Mouse (Mus musculus) hindbrain, postnatal 0 days (tissue): ENCODE data around the gene Per1. TPM values are rescaled to one million over a fixed set of nuclear protein-coding genes. Genes with fewer than 3 reads are reported as not detected.

Source experiments
- ATAC-seq: fragments of 200-750 bp; cut with Nextera tagmentation; 2 replicates; pipeline ENCODE4 v1.8.0; 2017; ENCODE audit warnings: mild to moderate bottlenecking, moderate TSS enrichment, moderate library complexity
- DNase-seq: peaks from one replicate; pipeline ENCODE4 v3.0.0-alpha.2; 2015; ENCODE audit warnings: low spot score
- H3K27ac ChIP-seq: fragments of 300-500 bp; sonication (generic); 2 replicates; pipeline ENCODE4 v1.5.1; 2014; ENCODE audit warnings: mild to moderate bottlenecking
- H3K27me3 ChIP-seq: fragments of 300-500 bp; sonication (generic); 2 replicates; pipeline ENCODE4 v1.6.1; 2014; ENCODE audit warnings: low read length, mixed read lengths; ENCODE audit not compliant: insufficient read depth
- H3K36me3 ChIP-seq: fragments of 300-500 bp; sonication (generic); 2 replicates; pipeline ENCODE4 v1.6.1; 2014; ENCODE audit warnings: low read length, mixed read lengths; ENCODE audit not compliant: insufficient read depth
- H3K4me1 ChIP-seq: fragments of 300-500 bp; sonication (generic); 2 replicates; pipeline ENCODE4 v1.6.1; 2014; ENCODE audit warnings: antibody characterized with exemption, low read length, mixed read lengths; ENCODE audit not compliant: insufficient read depth
- H3K4me2 ChIP-seq: fragments of 300-500 bp; sonication (generic); 2 replicates; pipeline ENCODE4 v1.6.1; 2014; ENCODE audit warnings: low read depth, mild to moderate bottlenecking, low read length, moderate library complexity, mixed read lengths
- H3K4me3 ChIP-seq: fragments of 300-500 bp; sonication (generic); 2 replicates; pipeline ENCODE4 v1.5.1; 2014; ENCODE audit warnings: low read length
- H3K9ac ChIP-seq: fragments of 300-500 bp; sonication (generic); replicated peaks from 2 replicates; pipeline ENCODE4 v1.6.1; 2014; ENCODE audit warnings: mild to moderate bottlenecking, low read length, moderate library complexity, mixed read lengths
- H3K9me3 ChIP-seq: fragments of 300-500 bp; sonication (generic); 2 replicates; pipeline ENCODE4 v1.6.1; 2016; ENCODE audit warnings: low read length, mixed read lengths
- CTCF ChIP-seq: IDR thresholded peaks from 2 replicates; pipeline ENCODE4 v1.5.1; 2016; ENCODE audit warnings: antibody characterized with exemption, control low read depth, low read depth
- WGBS: fragments of 180-500 bp; shearing (Covaris S2); extraction: QIAGEN DNeasy Blood & Tissue Kit; methylation state at CpG from one replicate; pipeline ENCODE4 v1.1.7; 2014; 5-methylcytosine and 5-hydroxymethylcytosine counted together
- polyA plus RNA-seq: library from polyadenylated mRNA; unstranded; fragments of >200 nt; fragmentation: Nextera tagmentation; extraction: Ambion mirVana; gene quantifications from 2 replicates; pipeline ENCODE4 v1.2.1, GENCODE M21; 2015
- total RNA-seq: library from RNA; depleted of rRNA; stranded (reverse); fragments of >200 nt; gene quantifications from 2 replicates; pipeline ENCODE4 v1.2.3, GENCODE M21; 2014

Gene Per1
- total and polyA plus RNA-seq, 2 experiments from 2014 or later, result 15.9 to 27.1 TPM

DNA sequence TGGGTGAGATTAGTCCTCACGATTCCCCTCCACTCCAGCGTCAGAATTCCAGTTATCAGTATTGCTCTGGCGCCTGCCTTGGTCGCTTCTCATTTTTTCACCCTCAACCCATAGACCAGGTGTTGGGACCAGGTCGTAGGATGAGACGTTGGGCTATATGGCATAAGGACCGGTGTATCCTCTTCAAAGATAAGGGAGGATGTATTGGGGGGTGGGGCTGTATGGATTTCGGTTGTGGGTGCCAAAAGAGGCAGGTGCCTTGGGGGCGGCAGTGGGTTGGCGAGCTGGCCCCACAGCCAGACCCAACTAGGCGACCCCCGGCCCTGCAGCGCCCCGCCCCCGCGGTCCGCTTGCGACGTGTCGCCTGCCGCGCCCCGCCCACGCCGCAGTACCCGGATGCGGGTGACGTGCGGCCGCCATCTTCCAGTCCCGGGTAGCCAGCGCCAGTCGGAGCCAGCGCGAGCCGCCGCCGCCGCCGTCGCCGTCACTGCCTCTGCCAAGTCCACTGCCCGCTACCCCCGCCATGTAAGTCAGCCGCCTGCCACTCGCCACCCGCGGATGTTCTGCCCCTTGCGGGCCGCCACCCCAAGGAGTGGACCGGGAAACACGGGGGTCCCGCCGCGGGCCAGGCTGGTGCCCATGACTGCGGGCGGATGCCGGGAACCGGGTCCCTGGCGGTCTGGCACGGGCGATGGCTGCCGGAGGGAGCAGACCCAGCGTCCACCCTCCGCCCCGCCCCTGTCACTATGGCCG, 6.7 kb upstream of the Per1 start, which contains the start of gene Vamp2:
Vamp2 (plus strand) TSS at position 388 of the 753 bp plus-strand sequence.
- DNase-seq, result peak; percentile 97
- peaks cover 13% of the 10 kb centered on the region for H3K4me1 ChIP-seq
- ATAC-seq, result peak; percentile 91
- H3K9me3 ChIP-seq, result no peaks in the 10 kb centered on the region
- H3K27me3 ChIP-seq, result no peaks in the 10 kb centered on the region
- TF ChIP-seq CTCF, result no peak
- H3K4me2 ChIP-seq, result peak within 1 kb of the TSS; percentile 97
- H3K36me3 ChIP-seq, result peaks cover 6% of the 10 kb centered on the region; the same call in 1 of the 2 replicates
- peak within 1 kb of the TSS; percentile 99 for H3K4me3 ChIP-seq
- H3K27ac ChIP-seq, result peak within 1 kb of the TSS; percentile 99
- under 1% methylated on average over 66 of the region's 67 CpGs for WGBS
- peak within 1 kb of the TSS; percentile 100 for H3K9ac ChIP-seq

DNA sequence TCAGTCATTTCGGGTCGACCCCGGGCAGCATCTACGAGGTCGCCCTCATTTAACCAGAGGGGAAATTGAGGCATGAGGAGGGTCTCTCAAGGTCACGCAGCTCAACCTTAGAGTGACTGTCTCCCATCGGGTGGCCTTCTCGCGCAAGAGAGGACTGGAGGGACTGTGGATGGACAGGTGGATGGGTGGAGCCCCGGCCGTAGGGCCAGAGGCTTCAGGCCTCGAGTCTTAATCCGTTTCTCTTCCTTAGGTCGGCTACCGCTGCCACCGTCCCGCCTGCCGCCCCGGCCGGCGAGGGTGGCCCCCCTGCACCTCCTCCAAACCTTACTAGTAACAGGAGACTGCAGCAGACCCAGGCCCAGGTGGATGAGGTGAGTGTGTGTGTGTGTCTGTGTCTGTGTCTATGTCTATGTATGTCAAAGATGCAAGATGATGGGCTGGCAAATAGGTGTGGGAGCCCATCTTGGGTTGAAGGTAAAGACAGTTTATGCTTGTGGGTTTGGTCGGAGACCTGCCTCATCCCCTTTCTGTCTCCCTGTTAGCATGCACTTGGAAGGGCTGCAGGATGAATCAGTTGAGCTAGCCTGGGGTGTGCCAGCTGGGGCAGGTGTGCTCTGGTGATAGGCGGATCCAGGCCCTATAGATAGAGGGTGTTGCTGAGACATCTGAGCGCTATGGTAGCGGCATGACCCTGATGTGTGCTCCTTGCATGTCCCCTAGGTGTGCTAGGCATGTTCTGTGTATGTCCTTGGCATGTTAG, 6.0 kb upstream of the Per1 start:
- Histone ChIP-seq H3K4me1 (peaks cover 13% of the 10 kb centered on the region), H3K4me2 (peak overlapping the region; percentile 97), H3K27ac (peak overlapping the region; percentile 99), H3K4me3 (peak overlapping the region; percentile 99), H3K9ac (peak overlapping the region; percentile 100), H3K36me3 (peaks cover 6% of the 10 kb centered on the region; the same call in 1 of the 2 replicates), H3K9me3 (no peaks in the 10 kb centered on the region), H3K27me3 (no peaks in the 10 kb centered on the region)
- DNase-seq (no peak), ATAC-seq (0 out of 2 replicates have a peak, but pooled peaks have one; percentile 2)
- 0 out of 2 replicates have a peak, but pooled peaks have one; percentile 5 for TF ChIP-seq CTCF
- WGBS, result 10% methylated on average over 25 of the region's 25 CpGs

DNA sequence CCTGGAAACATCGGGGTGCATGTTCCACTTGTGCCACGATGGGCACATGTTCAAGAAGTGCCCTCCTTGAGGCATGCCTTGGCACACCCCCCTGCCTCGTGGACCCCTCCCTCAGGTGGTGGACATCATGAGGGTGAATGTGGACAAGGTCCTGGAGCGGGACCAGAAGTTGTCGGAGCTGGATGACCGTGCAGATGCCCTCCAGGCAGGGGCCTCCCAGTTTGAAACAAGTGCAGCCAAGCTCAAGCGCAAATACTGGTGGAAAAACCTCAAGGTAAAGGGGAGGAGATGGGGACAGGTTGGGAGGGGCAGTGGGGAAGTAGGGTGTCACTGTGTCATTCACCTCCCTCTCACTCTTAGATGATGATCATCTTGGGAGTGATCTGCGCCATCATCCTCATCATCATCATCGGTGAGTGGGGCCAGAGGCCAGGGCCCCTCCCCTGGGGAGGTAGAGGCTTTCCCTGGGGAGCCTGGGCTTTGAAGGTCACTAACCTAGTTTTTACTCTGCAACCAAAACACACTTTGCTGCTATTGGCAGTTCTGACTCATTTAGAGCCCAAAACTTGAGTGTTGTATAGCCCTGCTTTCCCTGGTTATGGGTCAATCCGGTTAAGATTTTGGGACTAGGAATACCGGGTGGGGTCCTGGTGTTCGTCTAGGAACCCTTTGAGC, 5.3 kb upstream of the Per1 start:
- Histone ChIP-seq H3K9me3 (no peaks in the 10 kb centered on the region), H3K36me3 (peaks cover 6% of the 10 kb centered on the region; the same call in 1 of the 2 replicates), H3K4me3 (peak overlapping the region; percentile 99), H3K4me2 (peak overlapping the region; percentile 97), H3K27ac (peak overlapping the region; percentile 99), H3K4me1 (peaks cover 13% of the 10 kb centered on the region), H3K9ac (peak overlapping the region; percentile 100), H3K27me3 (no peaks in the 10 kb centered on the region)
- WGBS, result 77% methylated on average over 12 of the region's 12 CpGs
- ATAC-seq (no peak), DNase-seq (no peak)
- no peak for TF ChIP-seq CTCF

- WGBS, result 59% methylated on average over 5 of the region's 6 CpGs
- no peak for DNase-seq
- peak overlapping the region; percentile 100 for H3K9ac ChIP-seq
Observed at GRCm38 (mm10) chr11:69090367-69090766, 4.7 kb upstream of the Per1 start.

DNA sequence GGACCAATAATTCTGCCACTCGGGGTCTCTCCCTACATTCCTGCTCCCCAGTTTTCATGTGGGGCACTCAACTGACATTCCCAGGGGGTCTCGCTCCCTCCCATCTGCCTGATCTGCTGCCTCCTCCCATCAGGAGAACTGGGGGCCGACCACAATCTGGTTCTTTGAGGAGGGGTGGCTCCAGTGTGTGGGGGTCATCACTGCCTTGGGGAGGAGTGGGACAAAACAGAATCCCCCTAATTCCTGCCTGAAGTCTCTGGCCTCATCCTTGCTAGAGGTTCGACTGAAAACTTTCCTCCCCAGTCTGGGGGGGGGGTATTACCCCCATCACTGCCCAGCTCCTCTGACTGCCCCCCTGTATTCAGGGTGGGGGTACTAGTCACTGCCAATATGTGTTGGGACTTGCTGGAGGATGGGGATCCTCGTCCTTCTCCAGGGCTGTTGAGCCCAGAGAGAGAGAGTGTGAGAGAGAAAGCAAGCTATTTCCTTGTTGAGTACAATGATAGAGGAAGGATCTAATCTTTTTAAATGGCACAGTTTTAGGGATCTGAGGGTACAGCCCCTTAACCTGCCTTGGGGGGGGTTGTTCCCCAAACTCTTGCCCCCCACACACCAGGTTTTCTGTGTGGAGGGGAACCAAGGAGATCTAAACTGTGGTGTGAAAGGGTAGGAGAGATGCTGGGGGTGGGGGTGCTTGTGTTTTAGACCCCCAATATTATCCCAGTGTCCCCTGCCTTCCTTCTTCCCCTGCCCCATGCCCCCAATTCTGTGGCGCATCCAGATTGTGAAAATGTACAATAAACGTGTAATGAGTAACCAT, 3.2 kb upstream of the Per1 start:
- TF ChIP-seq CTCF, result no peak
- no peak overlapping the region for H3K4me3 ChIP-seq
- H3K9me3 ChIP-seq, result no peaks in the 10 kb centered on the region
- H3K4me1 ChIP-seq, result peaks cover 22% of the 10 kb centered on the region
- 66% methylated on average over 7 of the region's 7 CpGs for WGBS
- H3K27me3 ChIP-seq, result no peaks in the 10 kb centered on the region
- H3K36me3 ChIP-seq, result peaks cover 6% of the 10 kb centered on the region; the same call in 1 of the 2 replicates
- DNase-seq (no peak), ATAC-seq (no peak)
- H3K27ac ChIP-seq, result no peak overlapping the region
- no peak overlapping the region for H3K4me2 ChIP-seq
- H3K9ac ChIP-seq, result no peak overlapping the region

More at GRCm38 (mm10) chr11:69090367-69090766, 4.7 kb upstream of the Per1 start:
- peaks cover 6% of the 10 kb centered on the region; the same call in 1 of the 2 replicates for H3K36me3 ChIP-seq
- H3K4me3 ChIP-seq, result no peak overlapping the region
- no peak overlapping the region for H3K27ac ChIP-seq
- no peak for TF ChIP-seq CTCF
- H3K4me1 ChIP-seq, result peaks cover 15% of the 10 kb centered on the region
- no peaks in the 10 kb centered on the region for H3K27me3 ChIP-seq
- no peaks in the 10 kb centered on the region for H3K9me3 ChIP-seq
- ATAC-seq, result no peak
- peak overlapping the region; percentile 97; the same call in 1 of the 2 replicates for H3K4me2 ChIP-seq
